Mouse (Mus musculus) kidney, adult 2 months (tissue): Measurements from ENCODE around the gene Zbtb7a.

Experiments used
- CTCF ChIP-seq: fragments of 200-500 bp; conservative IDR thresholded peaks from 2 replicates; pipeline ENCODE4 v1.5.1; 2011; ENCODE audit warnings: low read depth, mild to moderate bottlenecking, control low read depth, low read length, moderate library complexity, mixed read lengths; ENCODE audit not compliant: insufficient read depth, insufficient read length
- POLR2A ChIP-seq: fragments of 200-500 bp; IDR thresholded peaks from one replicate; pipeline ENCODE4 v1.6.1; 2011; ENCODE audit warnings: low read depth, low read length, control low read depth

DNA sequence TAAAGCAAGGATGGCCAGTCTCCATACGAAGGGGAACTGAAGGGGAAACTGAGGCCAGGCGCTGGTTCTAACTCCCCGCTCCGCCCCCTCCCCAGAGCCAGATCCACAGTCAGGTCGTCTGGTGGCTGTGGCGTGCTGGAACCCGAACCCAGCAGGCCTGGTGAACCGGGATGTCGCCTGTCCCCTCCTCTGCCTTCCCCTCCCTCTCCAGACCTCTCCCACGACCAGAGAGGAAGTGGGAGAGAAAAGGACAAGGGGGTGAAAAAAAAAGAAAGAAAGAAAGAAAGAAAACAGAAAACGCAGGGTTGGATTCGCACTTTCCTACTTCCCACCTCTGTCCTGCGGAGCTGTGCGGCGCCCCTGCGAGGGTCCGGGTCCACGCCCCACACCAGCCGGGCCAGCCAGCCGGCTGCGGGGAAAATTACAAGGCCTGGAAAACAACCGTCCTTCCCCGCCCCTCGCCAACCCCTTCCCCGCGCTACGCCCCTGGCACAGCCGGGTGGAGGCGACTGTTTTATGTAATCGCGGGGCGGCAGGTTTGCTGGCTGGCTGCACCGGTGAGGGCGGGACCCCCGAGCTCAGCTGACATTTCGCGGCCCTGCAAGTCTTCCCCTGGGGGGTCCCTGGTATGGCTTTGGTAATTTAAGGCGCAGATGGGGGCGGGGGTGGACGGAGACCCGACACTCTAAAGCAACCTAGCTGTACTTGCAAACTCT, at the start of gene Zbtb7a:
- TF ChIP-seq CTCF, result no peak
- no peak for TF ChIP-seq POLR2A
